Mouse (Mus musculus) embryo, embryonic 9.5 days (tissue): Measurements from ENCODE around the gene Fignl2.

ENCODE experiments used
- DNase-seq: peaks from one replicate; pipeline ENCODE4 v3.0.0-alpha.2; 2017; ENCODE audit errors: extremely low spot score

Gene Fignl2

GRCm38 (mm10) chr15:101092829-101093648 lies 14.7 kb upstream of the Fignl2 start:
- DNase-seq, result peak; percentile 84

- DNase-seq, result peak; percentile 66
These were observed 13.9 kb upstream of the Fignl2 start for GRCm38 (mm10) chr15:101092121-101092828.

- no peak for DNase-seq
These were observed 13.2 kb upstream of the Fignl2 start for GRCm38 (mm10) chr15:101091551-101091950.

GRCm38 (mm10) chr15:101088291-101088690 lies 9.9 kb upstream of the Fignl2 start:
- no peak for DNase-seq

- DNase-seq, result no peak
These were observed 8.6 kb upstream of the Fignl2 start for GRCm38 (mm10) chr15:101086956-101087355.

- no peak for DNase-seq
These were observed 8.1 kb upstream of the Fignl2 start for GRCm38 (mm10) chr15:101086451-101086850.

DNA sequence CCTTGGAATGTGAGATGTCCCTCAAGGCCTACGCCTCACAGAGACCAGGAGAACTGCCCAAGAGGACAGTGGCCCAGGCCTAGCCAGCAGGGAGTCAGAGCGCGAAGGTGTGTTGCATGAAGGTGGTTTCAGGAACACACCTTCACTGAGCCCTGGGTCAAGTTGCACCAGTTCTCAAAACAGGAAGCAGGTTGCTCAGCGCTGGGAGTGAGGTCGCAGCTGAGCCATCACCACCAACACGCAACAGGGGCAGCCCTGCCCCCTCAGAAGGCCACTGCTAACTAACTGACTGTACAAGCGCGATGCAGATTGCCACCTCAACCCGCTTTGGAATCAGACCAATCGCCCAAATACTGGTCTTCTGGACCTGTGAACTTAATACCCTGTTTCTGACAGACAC lies 6.1 kb upstream of the Fignl2 start:
- no peak for DNase-seq

- no peak for DNase-seq
These were observed 3.9 kb upstream of the Fignl2 start for GRCm38 (mm10) chr15:101082236-101082635.

DNA sequence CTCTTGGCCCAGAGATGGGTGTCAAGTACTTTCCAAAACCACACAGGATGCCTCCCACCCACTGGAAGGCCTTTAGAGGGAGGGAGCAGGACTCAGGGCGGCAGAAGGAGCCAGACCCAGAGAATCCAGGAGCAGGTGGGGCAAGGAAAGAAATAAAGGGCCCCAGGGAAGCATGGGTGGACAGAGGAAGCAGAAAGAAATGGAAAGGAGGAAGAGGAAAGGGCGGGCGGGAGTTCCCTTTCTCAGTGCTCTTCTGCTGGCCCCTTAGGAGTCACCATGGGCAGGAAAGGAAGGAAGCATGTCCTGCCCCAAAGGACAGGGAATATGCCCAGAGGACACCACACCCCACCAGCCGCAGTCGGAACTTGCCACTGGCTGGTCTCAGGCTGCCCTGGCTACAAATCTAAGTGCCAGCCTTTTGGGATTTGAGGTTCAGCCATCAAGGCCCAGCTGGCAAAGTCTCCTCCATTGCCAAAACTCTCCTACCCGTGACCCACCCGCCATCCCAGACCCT lies 2.7 kb upstream of the Fignl2 start:
- no peak for DNase-seq

GRCm38 (mm10) chr15:101080031-101080520 lies 1.7 kb upstream of the Fignl2 start:
- no peak for DNase-seq

DNA sequence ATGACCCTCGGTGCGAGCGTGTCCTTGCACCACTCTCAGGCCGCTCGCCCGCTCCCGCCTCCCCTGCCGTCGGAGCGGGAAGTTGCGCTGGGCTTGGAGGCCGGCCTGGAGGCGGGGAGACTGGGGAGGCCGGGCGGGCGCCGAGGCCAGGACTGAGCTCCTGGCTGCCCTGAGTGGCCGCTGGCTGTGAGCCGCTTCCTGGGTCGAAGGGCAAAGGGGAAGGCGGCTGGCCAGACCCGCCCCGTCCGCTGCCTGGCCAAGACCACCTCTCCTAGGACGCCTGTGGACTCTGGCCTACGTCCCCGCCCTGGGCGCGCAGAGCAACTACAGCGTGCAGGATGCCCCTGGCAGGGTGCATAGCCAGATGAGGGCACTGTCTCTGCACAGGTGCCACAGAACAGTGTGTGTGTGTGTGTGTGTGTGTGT lies 377 bp upstream of the Fignl2 start:
- peak; percentile 92 for DNase-seq

DNA sequence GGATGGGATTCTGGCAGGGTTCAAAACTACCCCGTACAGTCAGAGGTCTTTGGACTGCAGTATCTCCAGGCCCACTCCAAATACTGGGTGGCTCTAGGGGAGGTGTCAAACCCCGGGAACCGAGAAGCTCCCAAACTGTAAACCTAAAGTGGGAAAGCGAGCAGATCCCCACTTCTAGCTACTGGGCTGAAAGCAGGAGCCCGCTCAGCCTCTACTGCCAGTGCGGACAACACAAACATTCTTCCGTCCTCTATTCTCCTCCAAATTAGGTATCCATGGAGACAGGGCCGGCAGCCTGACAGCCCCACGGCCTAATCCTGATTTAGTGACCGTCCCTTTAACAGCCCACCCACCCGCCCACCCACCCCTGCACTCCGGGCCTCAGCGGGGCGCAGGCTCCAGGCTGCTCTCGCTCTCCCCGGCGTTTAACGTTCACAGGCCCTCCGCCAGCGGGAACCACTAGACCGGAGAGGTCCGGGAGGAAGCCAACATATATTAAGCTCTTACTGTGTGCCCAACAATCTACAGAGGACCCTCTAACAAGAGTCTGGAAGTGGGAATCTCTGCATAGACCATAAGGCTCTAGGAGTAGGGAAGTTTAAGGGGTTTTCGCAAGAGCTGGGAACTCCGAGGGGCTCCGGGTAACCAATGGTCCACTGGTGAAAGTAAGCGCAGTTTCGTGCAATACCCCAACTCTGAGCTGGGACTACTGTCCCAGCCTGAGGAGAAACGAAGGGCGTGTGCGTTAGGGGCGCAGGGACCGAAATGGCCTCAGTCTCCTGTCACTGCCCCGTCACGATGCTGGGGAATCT lies 1.2 kb downstream of the Fignl2 start:
- DNase-seq, result peak; percentile 72

- DNase-seq, result peak; percentile 66
These were observed 2.0 kb downstream of the Fignl2 start for GRCm38 (mm10) chr15:101076071-101077000.

DNA sequence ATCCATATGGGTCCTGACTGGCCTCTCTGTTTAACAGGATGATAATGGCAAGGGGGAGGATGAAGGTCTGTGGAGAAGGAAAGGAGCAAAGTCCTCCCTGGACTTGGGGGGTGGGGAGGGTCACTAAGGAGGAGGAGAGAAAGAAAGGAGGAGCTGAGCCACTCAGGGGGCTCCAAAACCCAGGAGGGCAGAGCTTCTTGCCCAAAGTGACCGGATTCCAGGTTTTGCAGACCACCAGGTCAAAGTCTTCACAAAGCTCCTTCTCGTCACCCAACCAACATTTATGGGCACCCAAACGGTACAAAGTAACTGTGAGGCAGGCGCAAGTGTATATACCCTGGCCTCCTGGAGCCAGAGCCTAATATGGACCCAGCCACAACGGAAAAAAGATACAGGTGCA lies 2.7 kb downstream of the Fignl2 start:
- DNase-seq, result no peak

DNA sequence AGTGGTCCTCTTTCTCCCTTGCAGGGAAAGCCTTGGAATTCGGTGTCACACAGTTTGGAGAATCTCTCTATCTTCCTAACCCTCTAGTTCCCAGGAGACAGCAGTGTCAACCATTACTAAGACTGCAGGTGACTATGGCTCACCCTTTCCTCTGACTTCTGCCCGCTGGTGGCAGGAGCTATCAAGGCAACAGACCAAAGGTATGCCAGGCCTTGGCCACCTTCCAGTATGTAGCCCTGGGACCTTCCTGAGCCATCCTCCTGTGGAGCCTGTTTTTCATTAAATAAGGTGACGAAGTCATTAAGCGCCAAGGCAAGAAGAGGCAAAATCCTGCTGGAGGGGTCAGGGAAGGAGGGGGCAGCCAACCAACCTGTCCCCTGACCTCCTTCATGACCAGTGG lies 3.2 kb downstream of the Fignl2 start:
- DNase-seq, result no peak

- DNase-seq, result no peak
These were observed 4.3 kb downstream of the Fignl2 start for GRCm38 (mm10) chr15:101074067-101074466.

GRCm38 (mm10) chr15:101072736-101073135 lies 5.6 kb downstream of the Fignl2 start:
- peak; percentile 3 for DNase-seq

DNA sequence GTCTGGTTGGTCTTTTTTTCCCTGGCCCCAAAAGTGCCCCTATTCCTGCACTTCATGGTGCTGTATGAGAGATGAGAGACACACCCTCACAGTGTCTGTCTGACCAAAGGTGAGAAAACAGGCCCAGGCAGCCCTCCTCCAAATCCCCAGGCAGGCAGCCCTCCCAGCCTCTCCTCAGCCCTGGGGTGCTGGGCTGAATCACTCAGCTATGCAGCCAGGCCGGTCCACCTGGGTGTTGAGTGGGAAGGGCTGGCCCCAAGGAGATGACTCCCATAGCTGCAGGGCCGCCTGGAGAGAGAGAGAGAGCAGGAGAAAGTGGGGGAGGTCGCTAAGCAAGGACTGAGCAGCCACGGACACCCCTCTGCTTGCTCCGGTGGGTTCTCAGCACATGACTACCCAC lies 7.6 kb downstream of the Fignl2 start:
- DNase-seq, result no peak

DNA sequence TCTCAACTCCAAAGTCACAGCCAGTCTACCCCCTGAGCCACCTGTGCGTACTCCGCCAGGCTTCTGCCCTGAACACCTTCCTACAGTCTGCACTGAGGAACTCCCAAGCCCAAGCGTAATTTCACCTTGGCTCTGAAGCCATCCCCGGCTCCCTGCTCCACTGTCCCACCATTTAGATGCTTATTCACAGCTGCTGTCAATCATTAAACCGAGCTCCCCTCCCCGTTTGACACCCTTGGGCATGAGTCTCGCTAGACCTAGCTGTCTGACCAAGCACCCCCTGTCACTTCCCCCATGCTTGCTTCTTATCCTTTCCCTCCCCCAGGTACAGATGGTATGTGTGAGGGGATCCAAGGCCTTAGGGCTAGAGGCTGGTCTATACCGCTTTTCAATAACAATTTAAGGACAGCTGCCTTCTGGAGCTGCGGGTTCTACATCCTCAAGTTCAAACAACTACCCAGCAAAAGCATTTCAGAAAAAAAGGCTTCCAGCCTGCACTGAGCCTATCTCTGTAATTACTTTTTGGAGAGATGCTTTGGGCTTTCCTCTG lies 8.7 kb downstream of the Fignl2 start:
- DNase-seq, result no peak

GRCm38 (mm10) chr15:101068671-101069070 lies 9.7 kb downstream of the Fignl2 start:
- no peak for DNase-seq
